ENCODE assay signal across 12 mouse cellular contexts in genomic region chr13:44800059-44800458, GRCm38 (mm10).
DNase-seq lines count a peak whose midpoint lies in the region; ATAC-seq and TF ChIP-seq lines count a peak whose summit lies in the region.
"Had no signal": no experiment of that assay in that cellular context is flagged by ENCODE, and none has a peak within 500 bp of the region (broad histone marks: within the 10 kb centered on the region; RNA-seq: fewer than 3 reads in every experiment).

No protein-coding gene starts in this region.

- H3K4me1 ChIP-seq in CH12.LX (ENCODE audit: control insufficient read depth in 1 of 2, insufficient read depth in 2 of 2) = peaks cover 0 to 34% of the 10 kb centered on the region in 2 experiments; a peak in 3 of 4 replicates

- H3K9me3 ChIP-seq in CH12.LX (replicated peaks; ENCODE audit: low read length) = peaks cover 2% of the 10 kb centered on the region
- H3K9me3 ChIP-seq: limb, embryonic 12.5 days; midbrain, embryonic 15.5 days had no signal

- DNase-seq in layer of hippocampus, adult 11-12 months (ENCODE audit: low spot score) = peak; percentile 7
- DNase-seq in layer of hippocampus, postnatal 10 days (ENCODE audit: low spot score in 2 of 2) = no peak
- peak; percentile 59 for DNase-seq in CH12.LX (ENCODE audit: extremely low read depth)
- peak; percentile 64 to 67 for DNase-seq in spleen, postnatal 36 days (ENCODE audit: low spot score in 2 of 2)
- no peak for DNase-seq in kidney, adult 8-10 months
- no peak for DNase-seq in gastrocnemius, postnatal 10 days
- no peak for DNase-seq in embryo, embryonic 10.5 days (ENCODE audit: low spot score)

- TF ChIP-seq CTCF in CH12.LX (conservative IDR thresholded peaks at IDR 0.05 in 1 of 2, IDR thresholded peaks at IDR 0.05 in 1 of 2; ENCODE audit: low read depth in 2 of 2, low read length in 2 of 2) = no peak

- peak; percentile 60 for TF ChIP-seq EP300 in CH12.LX (IDR thresholded peaks at IDR 0.05; ENCODE audit: low read length)

- H3K4me2 ChIP-seq in CH12.LX (ENCODE audit: insufficient read depth, low read depth, poor library complexity, severe bottlenecking) = peak overlapping the region; percentile 44; the same call in 1 of the 2 replicates
- H3K4me2 ChIP-seq: hindbrain, embryonic 14.5 days; limb, embryonic 12.5 days; midbrain, embryonic 15.5 days had no signal

- no peak for TF ChIP-seq POLR2A in CH12.LX (IDR thresholded peaks at IDR 0.05; ENCODE audit: low read depth, low read length)

- H3K79me2 ChIP-seq in CH12.LX (replicated peaks; ENCODE audit: control insufficient read depth, extremely low read depth, insufficient read depth, poor library complexity, severe bottlenecking) = peaks cover 12% of the 10 kb centered on the region

- no peaks in the 10 kb centered on the region for H3K27me3 ChIP-seq in CH12.LX (replicated peaks)
- H3K27me3 ChIP-seq: limb, embryonic 12.5 days; midbrain, embryonic 15.5 days had no signal

- H3K9ac ChIP-seq in CH12.LX (ENCODE audit: insufficient read depth, low read depth) = 0 out of 2 replicates have a peak overlapping the region, but pooled peaks have one; percentile 19
- H3K9ac ChIP-seq: hindbrain, embryonic 14.5 days; limb, embryonic 12.5 days; midbrain, embryonic 15.5 days had no signal

- H3K36me3 ChIP-seq in CH12.LX (replicated peaks in 1 of 2; ENCODE audit: control insufficient read depth in 1 of 2, insufficient read depth in 1 of 2, low read length in 1 of 2) = peaks cover 0 to 6% of the 10 kb centered on the region in 2 experiments
- H3K36me3 ChIP-seq: limb, embryonic 12.5 days; midbrain, embryonic 15.5 days had no signal

- ATAC-seq in hematopoietic stem cell, adult 5-6 weeks (replicated peaks in 1 of 2; ENCODE audit: insufficient read depth in 1 of 2, low FRiP score in 2 of 2, low TSS enrichment in 1 of 2, low read depth in 1 of 2, poor library complexity in 2 of 2, severe bottlenecking in 2 of 2) = peak; percentile 60 to 85
- ATAC-seq: midbrain, embryonic 15.5 days had no signal

- dilution Hi-C loops in CH12.LX (cut with MboI; ENCODE audit: extremely low pct_ligation_motif_present, extremely low pct_unique_long_range_greater_than_20kb, low sequenced_read_pairs) = no loop called here

- no peak overlapping the region for H3K27ac ChIP-seq in CH12.LX (ENCODE audit: insufficient read depth, low read depth)
- H3K27ac ChIP-seq: hindbrain, embryonic 14.5 days; limb, embryonic 12.5 days; midbrain, embryonic 15.5 days had no signal

- TF ChIP-seq RAD21 in CH12.LX (IDR thresholded peaks at IDR 0.05; ENCODE audit: low read depth, low read length) = no peak

- H3K4me3 ChIP-seq in CH12.LX (replicated peaks in 1 of 3; ENCODE audit: low read depth in 2 of 3, low read length in 2 of 3, poor library complexity in 1 of 3) = peak overlapping the region in 1 of 3 experiments; percentile 14
- H3K4me3 ChIP-seq: erythroblast, embryonic 14.5 days; limb, embryonic 12.5 days; midbrain, embryonic 15.5 days had no signal

- in situ Hi-C loops in CH12.LX (cut with MboI; ENCODE audit: low pct_ligation_motif_present, low pct_unique_long_range_greater_than_20kb, low sequenced_read_pairs) = no loop called here

TF ChIP-seq in CH12.LX, 34 proteins besides CTCF, POLR2A, EP300 and RAD21:
- TF ChIP-seq JUND (conservative IDR thresholded peaks at IDR 0.05; ENCODE audit: low read depth, low read length) (no peak), ZNF384 (IDR thresholded peaks at IDR 0.05; ENCODE audit: low read depth, low read length) (0 out of 2 replicates have a peak, but pooled peaks have one; percentile 39), IRF4 (IDR thresholded peaks at IDR 0.05; ENCODE audit: low read depth, low read length) (no peak), UBTF (IDR thresholded peaks at IDR 0.05; ENCODE audit: low read depth, low read length) (no peak), TBP (conservative IDR thresholded peaks at IDR 0.05; ENCODE audit: low read depth, low read length) (no peak), BHLHE40 (IDR thresholded peaks at IDR 0.05; ENCODE audit: low read depth, low read length) (peak; percentile 29; the same call in 1 of the 2 replicates), PAX5 (IDR thresholded peaks at IDR 0.05; ENCODE audit: low read length) (no peak), MAX (IDR thresholded peaks at IDR 0.05; ENCODE audit: low read length) (no peak), SIN3A (IDR thresholded peaks at IDR 0.05; ENCODE audit: low read length) (no peak), USF2 (conservative IDR thresholded peaks at IDR 0.05; ENCODE audit: low read depth, low read length) (no peak), HCFC1 (IDR thresholded peaks at IDR 0.05; ENCODE audit: low read depth, low read length) (no peak), JUN (IDR thresholded peaks at IDR 0.05; ENCODE audit: insufficient read depth, low read depth, low read length) (no peak), USF1 (IDR thresholded peaks at IDR 0.05; ENCODE audit: low read depth, low read length) (no peak), ETS1 (conservative IDR thresholded peaks at IDR 0.05; ENCODE audit: low read depth, low read length) (peak; percentile 44; the same call in 1 of the 2 replicates), E2F4 (IDR thresholded peaks at IDR 0.05; ENCODE audit: insufficient replicate concordance, low read depth, low read length) (no peak), GABPA (IDR thresholded peaks at IDR 0.05; ENCODE audit: insufficient replicate concordance, low read depth, low read length) (no peak), KAT2A (IDR thresholded peaks at IDR 0.05; ENCODE audit: insufficient replicate concordance, low read length) (no peak), ELF1 (IDR thresholded peaks at IDR 0.05; ENCODE audit: low read depth, low read length) (no peak), MAZ (IDR thresholded peaks at IDR 0.05; ENCODE audit: low read depth, low read length) (no peak), RCOR1 (conservative IDR thresholded peaks at IDR 0.05; ENCODE audit: low read depth, low read length) (no peak), ZKSCAN1 (IDR thresholded peaks at IDR 0.05; ENCODE audit: borderline replicate concordance, low read depth, low read length) (no peak), MAFK (IDR thresholded peaks at IDR 0.05; ENCODE audit: insufficient replicate concordance, low read length) (0 out of 2 replicates have a peak, but pooled peaks have one; percentile 33), MXI1 (IDR thresholded peaks at IDR 0.05; ENCODE audit: low read depth, low read length) (no peak), NRF1 (IDR thresholded peaks at IDR 0.05; ENCODE audit: low read depth, low read length) (no peak), TCF12 (IDR thresholded peaks at IDR 0.05; ENCODE audit: low read depth, low read length) (no peak), SMC3 (IDR thresholded peaks at IDR 0.05; ENCODE audit: low read depth, low read length) (no peak), CHD1 (IDR thresholded peaks at IDR 0.05; ENCODE audit: low read depth, low read length) (no peak), MYC (IDR thresholded peaks at IDR 0.05; ENCODE audit: low read depth, low read length) (no peak), CHD2 (IDR thresholded peaks at IDR 0.05; ENCODE audit: low read length) (no peak), MEF2A (IDR thresholded peaks at IDR 0.05; ENCODE audit: borderline replicate concordance, low read depth, low read length) (0 out of 2 replicates have a peak, but pooled peaks have one; percentile 23)

Comparison
In these comparisons a context has a peak if more than half of its experiments do, and no peak if none do; other contexts are left out.
1. DNase-seq: peak in layer of hippocampus, adult 11-12 months (single experiment), CH12.LX (single experiment) and spleen, postnatal 36 days (2 of 2); none in layer of hippocampus, postnatal 10 days (0 of 2), kidney, adult 8-10 months (0 of 2), gastrocnemius, postnatal 10 days (single experiment) and embryo, embryonic 10.5 days (single experiment).